Mouse (Mus musculus): ENCODE data around the gene Hspb1.
A peak's percentile ranks its signal among the peaks of the same experiment; 100 is the strongest.

Hspb1 gene

DNA sequence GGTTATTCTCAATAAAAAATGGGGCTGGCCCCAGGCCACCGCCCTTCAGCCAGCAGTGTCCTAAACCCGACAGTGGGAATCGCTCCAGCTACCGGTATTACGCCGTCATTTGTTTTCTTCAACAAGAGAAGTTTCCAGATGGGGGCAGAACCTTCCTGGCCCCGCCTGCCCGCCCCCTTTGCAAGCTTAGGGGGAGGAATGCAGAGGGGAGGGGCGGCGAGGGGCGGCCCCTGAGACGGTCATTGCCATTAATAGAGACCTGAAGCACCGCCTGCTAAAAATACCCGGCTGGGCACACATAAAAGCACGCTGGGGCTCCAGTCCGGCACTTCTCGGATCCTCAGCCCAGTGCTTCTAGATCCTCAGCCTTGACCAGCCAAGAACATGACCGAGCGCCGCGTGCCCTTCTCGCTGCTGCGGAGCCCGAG, at the start of gene Hspb1:
Gene Hspb1 (plus strand): TSS at position 245 of the 428 bp plus-strand sequence.
- no peak for DNase-seq

DNA sequence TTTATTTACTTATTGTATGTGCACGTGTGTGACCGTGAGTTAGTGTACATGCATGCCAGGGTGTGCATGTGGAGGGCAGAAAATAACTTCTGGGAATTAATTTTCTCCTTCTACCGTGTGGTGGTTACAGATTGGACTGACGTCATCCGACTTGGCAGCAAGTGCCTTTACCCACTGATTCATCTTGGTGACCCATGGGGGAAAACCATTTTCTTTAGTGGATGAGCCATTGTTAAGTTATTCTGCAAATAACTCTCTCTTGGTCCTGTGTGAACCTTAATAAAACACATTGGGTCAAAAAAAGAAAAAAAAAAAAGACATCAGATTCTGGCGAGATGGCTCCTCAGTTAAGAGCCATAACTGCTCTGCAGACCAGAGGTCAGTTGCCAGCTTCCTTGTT, 46.1 kb upstream of the Hspb1 start:
- no peak for DNase-seq

DNA sequence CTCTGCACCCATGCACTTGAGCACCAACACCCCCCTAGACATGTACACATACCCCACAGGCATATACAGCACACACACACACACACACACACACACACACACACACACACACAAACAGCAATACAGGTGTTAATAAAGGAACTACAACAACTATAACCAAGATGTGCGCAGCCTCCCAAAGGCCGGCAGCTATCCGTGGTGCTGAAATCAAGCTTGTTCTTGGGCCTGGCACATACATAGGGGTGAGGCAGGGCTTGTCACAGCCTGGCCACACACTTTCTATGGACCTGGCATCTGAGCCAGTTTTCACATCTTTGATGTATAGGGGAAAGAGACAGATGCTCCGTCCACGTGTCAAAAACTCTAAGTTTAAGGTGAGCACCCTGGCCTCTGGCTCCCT, 44.3 kb upstream of the Hspb1 start:
- DNase-seq, result peak; percentile 17

DNA sequence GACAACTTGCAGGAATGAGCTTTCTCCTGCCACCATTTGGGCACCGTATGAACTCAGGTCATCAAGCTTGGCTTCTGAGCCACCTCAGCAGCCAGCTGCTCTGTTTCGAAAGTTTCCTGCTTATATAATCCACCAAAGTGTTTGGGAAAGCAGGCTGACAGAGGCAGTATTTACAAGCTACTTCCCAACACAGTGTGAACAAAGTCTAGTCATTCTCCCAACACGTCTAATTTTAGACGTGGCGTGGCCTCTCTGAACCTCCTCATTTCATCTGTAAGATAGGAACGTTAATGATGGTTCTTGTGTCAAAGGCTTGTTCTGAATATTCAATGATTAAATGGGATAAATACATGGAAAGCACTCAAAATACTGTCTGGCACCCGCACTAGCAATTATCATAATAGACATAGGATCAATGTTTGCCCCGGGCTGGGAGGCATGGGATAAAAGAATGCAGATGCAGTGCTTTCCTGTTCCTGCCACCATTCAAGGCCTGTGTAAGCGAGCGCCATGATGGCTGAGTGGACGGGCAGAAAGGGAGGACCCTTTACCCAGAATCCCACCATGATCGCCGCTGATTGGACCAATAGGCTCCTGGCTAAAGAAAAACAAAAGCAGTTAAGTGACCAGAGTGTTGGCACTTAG, 41.9 kb upstream of the Hspb1 start:
- DNase-seq, result no peak

DNA sequence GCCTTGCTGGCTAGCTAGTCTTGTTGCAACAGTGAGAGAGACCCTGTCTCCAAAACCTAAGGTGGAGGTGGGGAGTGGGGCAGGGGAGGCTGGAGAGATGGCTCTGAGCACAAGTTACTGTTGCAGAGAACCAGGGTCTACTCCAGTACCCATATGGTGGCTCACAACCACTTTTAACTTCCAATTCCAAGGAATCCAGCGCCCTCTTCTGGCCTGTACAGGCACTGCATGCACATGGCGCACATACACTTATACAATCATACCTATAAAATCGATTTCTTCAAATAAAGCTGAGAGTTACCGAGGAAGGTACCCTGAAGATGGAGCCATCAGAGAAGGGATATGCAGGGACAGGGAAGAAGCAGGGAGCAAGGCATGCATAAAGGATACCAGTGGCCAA, 40.3 kb upstream of the Hspb1 start:
- no peak for DNase-seq

DNA sequence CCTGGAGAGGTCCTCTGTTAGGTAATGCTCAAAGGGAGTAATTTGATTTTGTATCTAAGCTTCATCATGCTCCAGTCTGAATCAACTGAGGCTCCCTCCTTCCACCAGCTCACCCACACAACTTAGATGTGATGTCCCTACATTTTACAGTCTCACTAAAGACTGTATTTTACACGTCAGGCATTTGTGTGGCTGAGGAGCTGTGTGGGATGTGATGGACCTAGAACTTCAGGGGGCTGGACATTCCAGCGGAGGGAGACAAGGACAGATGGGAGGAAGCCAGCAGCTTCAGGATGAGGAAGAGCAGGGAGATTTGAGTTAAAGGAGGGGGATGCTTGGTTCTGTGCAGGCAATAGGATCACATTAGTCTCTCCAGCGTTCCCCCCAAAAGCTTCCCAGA, 39.8 kb upstream of the Hspb1 start:
- no peak for DNase-seq

DNA sequence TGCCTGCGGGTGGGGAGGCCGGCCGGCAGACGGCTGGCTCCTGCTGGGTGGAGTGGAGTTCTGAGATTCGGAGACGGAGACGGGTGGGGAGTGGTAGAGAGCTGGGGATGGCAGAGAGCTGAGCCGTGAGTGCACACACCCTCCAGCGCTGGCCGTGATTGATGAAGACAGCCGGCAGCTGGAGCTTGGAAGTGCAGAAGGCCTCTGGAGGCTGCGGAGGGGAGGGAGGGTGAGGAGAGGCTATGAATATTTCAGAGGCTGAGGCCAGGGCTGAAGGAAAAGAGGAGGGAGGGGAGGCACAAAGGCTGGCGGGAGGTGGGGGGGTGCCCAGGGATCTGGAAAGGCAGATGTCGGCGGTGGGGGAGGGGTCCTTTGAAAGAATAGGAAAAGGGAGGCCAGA, 36.7 kb upstream of the Hspb1 start:
- no peak for DNase-seq

DNA sequence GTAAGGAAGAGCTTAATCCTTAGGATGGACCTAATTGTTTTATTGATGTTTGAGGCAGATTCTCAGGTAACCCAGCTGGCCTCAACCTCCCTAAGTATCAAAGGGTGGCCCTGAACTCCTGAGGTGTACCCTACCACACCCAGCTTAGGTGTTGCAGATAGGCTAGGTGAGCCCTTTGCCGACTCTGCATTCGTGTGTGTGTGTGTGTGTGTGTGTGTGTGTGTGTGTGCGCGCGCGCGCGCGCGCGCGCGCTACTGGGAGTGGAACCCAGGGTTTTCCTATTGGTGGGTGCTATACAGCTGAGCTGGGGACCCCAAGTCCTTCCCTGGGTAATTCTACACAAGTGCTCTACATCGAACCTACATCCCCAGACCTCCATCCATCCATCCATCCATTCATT, 36.2 kb upstream of the Hspb1 start:
- no peak for DNase-seq

DNA sequence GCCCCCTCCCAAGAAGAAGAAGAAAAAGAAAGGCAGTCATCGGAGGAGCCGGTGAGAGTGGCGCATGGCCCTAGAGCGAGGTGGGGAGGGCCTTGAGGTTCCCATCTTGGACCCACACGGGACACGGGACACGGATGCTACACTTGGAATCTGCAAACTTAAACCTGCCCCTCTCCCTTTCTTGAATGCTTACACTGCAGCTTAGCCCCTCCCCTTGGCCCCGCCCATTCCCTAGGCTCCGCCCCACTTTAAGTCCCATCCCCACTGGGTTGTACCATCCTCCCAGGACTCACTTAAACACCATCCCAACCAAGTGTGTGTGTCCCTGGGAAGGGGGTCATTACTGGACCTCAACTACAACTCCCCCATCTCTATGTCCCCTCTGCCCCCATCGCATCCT, 35.3 kb upstream of the Hspb1 start:
- DNase-seq, result no peak

DNA sequence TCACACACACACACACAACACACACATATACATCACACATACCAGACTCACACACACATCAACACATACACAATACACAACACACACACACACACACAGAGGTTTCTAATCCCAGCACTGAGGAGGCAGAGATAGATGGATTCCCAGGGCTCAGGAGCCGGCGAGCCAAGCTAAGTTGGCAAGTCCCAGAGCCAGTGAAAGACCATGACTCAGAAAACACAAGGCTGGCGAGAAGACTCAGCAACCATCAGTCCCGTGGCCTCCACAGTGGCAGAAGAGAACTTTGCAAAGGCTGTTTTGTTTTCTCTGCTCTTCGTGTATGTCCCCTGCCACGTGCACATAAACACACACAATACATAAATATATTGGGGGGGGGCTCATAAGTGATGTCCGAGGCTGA, 34.0 kb upstream of the Hspb1 start:
- DNase-seq, result no peak

DNA sequence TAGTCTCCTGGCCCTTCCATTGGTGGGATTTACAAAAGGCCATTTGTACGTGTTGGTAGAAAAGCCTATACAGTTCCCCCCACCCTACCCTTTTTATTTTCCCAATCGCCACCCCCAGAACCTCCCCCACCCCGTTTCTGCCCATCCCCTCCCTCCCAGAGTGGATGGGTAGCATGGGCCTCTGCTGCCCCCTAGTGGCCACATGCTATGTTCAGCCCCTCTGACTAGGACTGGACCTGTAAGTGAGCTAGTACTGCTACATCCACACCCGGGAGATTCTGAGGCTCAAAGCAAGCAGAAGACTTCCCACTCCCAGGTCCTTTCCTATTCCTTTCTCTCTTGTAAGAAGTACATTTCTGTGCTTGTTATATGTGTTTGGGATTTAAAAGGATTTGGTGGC, 32.6 kb upstream of the Hspb1 start:
- DNase-seq, result peak; percentile 70

DNA sequence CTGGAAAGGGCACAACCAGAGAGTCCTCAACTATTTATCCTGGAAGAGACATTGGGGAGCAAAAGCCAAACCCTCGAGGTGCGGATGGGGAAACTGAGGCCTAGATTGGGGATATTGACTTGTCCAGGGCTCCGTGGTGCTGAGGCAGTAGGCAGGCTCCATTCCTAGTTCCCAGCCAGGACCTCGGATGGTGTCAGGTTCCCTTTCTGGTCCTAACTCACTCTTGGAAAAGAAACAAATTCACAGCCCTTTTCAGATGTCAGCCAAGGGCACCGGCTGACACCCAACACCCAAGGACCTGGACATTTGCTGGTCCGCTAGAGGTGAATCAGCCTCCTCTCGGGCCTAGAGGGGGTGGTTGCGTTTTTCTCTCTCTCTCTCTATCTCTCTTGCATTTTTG, 21.1 kb upstream of the Hspb1 start:
- DNase-seq, result no peak

DNA sequence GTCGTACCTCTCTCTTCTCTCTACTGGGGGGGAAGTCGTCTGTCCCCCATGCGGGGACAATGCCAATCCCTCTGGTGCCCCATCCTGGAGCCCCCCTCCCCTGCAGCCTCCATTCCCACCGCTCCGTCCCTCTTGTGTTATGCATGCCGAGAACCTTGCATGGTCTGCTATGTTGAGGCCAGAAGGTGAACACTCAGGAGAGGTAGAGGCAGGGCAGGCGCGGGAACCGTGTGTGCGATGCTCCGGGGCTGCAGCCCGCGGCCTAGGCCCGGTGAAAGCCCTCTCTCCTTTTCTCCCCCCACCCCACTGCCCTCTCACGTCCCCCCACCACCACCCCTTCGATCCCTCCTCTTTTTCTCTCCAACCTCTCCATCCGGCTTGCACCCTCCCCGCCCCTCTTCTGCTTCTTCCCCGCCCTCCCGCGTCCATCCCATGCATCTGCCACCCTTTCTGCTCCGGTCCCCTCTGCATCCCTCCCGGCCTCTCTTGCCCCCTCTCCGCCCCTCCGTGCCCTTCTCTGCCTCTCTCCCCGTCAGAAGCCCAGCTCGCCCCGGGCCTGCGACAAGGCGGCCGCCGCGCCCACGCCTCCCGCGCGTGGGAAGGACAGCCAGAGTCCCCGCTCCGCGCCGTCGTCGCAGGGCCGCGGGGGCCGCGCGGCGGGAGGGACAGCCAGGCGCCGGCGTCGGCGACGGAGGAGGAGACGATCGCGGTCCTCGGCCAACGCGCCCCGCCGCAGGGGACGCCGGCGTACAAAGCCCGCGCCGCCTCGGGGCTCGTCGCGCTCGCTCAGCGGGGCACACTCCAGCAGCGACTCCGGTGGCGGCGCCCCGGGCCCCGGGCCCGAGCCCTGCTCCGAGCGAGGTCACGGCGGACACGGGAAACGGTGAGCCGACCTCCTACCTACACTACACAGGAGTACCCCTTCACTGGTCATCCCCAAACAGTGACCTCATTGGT, 19.8 kb upstream of the Hspb1 start:
- DNase-seq, result peak; percentile 12

DNA sequence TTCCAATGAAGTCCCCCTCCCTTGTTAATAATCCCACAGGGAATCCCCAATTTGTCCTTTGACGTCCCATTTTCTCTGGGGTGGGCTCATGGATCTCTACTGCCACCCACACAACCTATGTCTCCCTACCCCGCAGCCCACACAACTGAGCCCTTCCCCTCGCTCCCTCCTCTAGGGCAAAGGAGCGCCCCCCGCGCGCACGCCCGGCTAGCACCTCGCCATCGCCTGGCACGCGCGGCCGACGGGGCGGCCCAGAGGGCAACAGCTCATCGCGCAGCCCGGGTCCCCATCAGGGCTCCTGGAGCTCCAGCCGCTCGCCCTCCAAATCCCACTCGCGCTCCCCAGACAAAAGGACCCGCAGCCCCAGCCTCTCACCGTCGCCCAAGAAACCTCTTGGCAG, 19.1 kb upstream of the Hspb1 start:
- DNase-seq, result no peak

DNA sequence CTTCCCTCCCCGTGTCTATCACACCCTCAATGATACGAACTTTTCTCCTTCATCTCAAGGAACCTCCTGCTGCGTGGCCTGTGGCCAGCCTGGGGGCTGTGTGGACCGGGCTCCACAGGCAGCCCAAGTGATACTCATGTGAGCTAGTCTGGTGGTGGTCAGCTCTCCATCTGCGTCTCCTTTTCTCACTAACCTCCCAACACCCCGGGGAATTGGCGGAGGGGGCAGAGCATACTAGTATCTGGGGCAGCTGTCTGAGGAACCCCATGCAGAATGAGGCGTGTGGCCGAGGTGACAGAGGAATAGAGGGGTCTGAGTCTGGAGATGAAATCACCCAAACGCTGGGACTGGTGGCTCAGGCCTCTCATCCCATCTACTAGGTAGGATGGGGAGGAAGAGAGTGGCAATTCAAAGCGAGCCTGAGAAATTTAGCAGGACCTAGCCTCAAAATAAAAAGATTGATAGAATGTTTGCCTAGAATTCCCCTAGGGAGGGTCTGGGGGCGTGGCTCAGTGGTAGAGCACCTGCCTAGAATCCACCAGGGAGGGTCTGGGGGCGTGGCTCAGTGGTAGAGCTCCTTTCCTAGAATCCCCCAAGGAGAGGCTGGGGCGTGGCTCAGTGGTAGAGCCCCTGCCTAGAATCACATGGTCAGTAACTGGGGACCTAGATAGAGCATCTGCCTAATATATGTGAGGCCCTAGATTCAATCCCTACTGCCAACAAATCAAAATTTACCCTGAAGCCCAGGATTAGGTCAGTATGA, 17.9 kb upstream of the Hspb1 start:
- no peak for DNase-seq

DNA sequence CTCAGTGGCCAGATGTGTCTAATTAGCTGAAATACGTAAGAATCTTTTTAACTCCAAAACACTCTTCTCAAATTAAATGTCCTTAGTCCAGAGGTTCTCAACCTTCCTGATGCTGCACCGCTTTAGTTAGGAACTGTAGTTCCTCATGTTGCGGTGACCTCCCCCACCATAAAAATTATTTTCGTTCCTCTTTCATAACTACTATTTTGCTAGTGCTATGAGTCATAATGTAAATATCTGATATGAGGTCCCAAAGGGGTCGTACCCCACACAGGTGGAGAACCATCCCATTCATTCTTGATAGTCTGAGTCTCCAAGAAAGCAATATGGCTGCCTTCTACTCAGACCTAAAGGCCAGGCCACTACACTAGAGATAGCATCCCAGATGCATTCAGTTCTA, 17.2 kb upstream of the Hspb1 start:
- DNase-seq, result no peak

DNA sequence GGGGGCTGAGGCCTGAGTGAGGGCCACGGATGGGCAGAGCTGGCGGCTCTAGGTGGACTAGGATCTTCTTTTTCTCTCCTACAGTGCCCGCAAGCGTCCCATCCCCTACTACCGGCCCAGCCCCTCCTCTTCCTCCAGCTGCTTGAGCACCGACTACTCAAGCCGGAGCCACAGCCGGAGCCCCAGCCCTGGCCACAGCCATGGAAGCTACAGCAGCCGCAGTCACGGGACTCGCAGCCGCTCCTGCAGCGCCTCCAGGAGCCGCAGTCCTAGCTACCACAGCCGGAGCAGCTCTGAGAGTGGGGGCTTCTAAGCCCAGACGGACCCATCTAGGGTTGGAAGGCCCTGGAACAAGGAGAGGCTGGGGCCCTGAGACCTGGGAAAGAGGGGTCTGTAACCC, 14.7 kb upstream of the Hspb1 start:
- DNase-seq, result no peak

DNA sequence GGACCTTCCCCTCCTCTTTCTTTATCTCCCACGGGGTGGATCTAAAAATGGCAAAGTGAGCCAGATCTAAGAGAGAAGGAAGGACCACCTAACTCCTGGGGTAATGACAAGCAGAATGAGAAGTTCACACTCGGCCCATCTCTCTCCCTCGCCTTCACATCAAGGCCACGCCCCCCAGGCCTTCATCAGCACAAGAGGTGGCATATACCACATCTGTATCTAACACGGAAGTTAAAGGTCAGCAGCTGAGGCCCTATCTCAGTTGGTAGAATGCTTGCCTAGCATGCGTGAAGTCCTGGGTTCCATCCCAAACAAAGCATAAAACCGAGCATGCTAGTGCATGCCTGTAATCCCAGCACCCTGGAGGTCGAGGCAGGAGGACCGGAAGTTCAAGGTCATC, 14.0 kb upstream of the Hspb1 start:
- DNase-seq, result no peak

DNA sequence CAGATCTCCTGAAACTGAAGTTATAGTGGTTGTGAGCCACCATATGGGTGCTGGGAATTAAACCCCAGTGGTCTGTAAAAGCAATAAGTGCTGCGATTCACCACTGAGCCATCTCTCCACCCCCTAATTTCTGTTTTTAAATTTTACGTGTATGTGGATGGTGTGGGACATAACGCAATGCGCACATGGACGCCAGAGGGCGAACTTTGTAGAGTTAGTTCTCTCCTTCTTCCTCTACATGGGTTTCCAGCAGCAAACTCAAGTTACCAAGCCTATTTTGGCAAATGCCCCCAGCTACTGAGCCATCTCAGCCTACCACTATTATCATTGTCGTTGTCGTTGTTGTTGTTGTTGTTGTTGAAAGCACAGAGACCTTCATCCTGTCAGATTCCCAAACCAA, 10.5 kb upstream of the Hspb1 start:
- peak; percentile 48 for DNase-seq

DNA sequence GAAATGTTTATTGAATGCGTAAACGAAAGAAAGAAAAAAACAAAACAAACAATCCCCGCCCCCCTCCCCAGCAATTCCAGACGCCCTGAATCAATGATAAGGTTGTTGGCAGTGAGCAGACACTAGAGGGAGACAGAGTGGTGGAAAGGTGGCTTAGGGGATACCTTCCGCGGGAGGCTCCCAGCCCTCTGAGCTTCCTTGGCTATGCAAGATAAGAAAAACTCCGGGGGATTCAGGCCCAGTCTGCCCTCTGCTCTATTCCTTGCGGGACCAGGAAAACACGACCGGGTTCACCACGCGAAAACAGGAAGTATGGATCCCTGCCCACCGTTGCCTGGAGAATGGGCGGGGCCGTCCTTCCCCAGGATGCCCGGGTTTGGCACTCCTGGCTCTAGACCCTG, 9.9 kb upstream of the Hspb1 start:
- peak; percentile 26 for DNase-seq

DNA sequence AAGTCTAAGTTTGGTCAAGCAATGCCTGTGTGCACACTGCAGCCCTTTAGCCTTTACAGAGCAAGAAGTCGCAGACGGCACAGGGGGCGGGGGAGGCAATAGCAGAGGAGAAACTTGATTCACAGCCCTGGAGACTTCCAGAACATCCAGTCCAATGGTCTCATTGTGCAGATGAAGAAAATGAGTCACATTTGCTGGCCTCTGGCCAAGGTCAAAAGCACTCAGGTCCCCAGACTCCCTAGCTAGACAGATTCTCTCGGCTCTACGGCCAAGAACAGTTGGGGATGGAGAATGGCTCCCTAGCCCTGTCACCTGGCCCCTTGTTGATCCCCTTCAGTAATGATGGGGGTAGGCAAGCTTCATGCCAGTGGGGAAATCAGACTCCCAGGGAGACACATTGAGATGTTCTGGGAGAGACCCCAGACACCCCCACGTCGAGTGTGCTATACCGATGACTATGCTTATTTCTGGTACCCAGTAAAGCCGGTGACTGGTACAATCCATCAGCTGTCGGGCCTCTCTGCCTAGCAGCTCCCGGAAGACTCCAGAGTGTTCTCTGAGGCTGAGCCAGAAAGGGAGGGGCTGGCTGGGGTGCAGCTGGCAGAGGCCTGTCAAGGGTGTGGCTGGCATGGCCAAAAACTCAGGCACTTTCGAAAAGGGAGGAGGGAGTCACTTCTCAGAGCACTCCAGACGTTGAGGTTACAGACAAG, 8.1 kb upstream of the Hspb1 start:
- no peak for DNase-seq

DNA sequence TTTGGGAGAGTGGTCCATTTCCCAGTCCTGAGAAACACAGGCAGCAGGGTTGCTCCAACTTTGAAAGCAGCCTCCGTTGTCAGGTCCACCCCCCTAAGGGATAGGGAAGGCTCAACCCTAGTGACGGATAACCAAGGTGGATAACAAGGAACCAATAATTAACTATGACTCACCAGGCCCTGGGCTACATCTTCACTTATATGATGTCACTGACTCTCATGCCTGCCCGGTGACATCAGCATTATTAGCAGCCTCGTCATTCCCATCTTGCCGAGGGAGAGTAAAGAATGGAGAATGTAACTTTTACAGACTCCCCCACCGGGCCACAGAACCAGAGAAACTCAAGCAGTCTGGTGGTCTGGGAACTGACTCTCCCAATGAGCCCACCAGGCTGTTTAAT, 3.1 kb upstream of the Hspb1 start:
- no peak for DNase-seq

Measured in thymus, postnatal 25 days (tissue).